Mouse (Mus musculus): ENCODE data around the gene Sema3c. TPM values are rescaled to one million over a fixed set of nuclear protein-coding genes. Genes with fewer than 3 reads are reported as not detected.
A peak's percentile ranks its signal among the peaks of the same experiment; 100 is the strongest.

The Sema3c gene
- polyA plus RNA-seq, 1 experiment = 0.61 TPM

DNA sequence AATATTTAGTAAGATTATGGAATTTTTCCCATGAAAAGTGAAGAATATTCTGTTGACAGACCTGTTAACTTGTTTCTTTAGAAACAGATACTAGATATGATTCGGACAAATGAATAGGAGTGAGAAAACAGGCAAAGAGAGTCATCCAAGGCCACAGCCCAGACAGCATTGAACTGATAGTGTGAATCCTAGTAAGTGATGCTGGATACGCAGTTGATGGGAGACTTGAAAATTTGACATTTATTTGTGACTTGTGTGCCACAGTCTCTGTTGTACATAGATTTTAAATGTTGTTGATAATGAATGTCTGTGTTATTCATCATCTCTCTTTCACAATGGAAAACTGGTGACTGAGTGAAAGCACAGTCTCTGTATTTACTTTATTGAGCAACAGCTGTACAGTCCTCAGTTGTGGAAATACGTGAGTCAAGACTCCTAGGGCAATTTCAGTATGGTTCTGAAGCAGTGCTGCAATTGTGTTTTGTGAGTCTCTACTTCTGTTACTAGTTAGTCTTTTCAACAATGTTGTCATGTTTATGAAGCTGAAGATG, 17.3 kb upstream of the Sema3c start:
- no peaks in the 10 kb centered on the region for H3K36me3 ChIP-seq (ENCODE audit: control insufficient read depth, insufficient read depth)
- H3K27me3 ChIP-seq (ENCODE audit: control insufficient read depth, insufficient read depth, insufficient read length) = no peaks in the 10 kb centered on the region
- H3K79me2 ChIP-seq (ENCODE audit: control insufficient read depth, insufficient read depth) = no peaks in the 10 kb centered on the region
- no peak overlapping the region for H3K4me3 ChIP-seq (ENCODE audit: insufficient read depth, poor library complexity, severe bottlenecking)
- no peaks in the 10 kb centered on the region for H3K79me3 ChIP-seq (ENCODE audit: low read depth)
- TF ChIP-seq CEBPB (IDR thresholded peaks at IDR 0.05; ENCODE audit: low read depth) (peak; percentile 65), MYOD1 (IDR thresholded peaks at IDR 0.05; ENCODE audit: control insufficient read depth, insufficient read length, low read depth) (no peak)
- no peak overlapping the region for H3ac ChIP-seq (ENCODE audit: control insufficient read depth, insufficient read length, low read depth)

DNA sequence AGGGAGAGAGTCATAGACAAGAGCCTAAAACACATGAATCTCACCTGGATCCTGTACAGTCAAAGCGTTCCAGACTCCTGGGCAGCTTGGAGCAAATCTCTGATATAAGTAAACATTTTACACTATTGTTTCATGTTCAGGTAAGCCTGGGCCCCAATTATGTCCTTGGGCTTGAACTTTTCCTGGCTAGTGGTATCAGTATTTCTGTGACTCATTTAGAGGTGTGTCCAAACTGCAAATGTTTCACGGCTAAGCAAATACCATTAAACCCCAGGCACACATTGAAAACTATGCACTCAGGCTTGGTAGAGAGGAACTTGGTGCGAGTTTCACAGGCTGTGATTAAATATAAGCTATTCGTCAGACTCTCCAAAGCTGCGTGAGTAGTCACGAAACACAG, 2.5 kb upstream of the Sema3c start:
- Histone ChIP-seq H3ac (ENCODE audit: control insufficient read depth, insufficient read length, low read depth) (no peak overlapping the region), H3K36me3 (ENCODE audit: control insufficient read depth, insufficient read depth) (no peaks in the 10 kb centered on the region)
- TF ChIP-seq USF1 (IDR thresholded peaks at IDR 0.05; ENCODE audit: low read depth) (no peak), CTCF (IDR thresholded peaks at IDR 0.05; ENCODE audit: control insufficient read depth, insufficient read depth, insufficient read length) (no peak), MYOD1 (IDR thresholded peaks at IDR 0.05; ENCODE audit: control insufficient read depth, insufficient read length, low read depth) (no peak), FOSL1 (IDR thresholded peaks at IDR 0.05; ENCODE audit: insufficient read depth, low read length, poor library complexity, severe bottlenecking) (no peak), MAX (IDR thresholded peaks at IDR 0.05) (no peak), MYOG (IDR thresholded peaks at IDR 0.05; ENCODE audit: control insufficient read depth, extremely low read depth, insufficient read length) (no peak), CEBPB (IDR thresholded peaks at IDR 0.05; ENCODE audit: low read depth) (no peak)

DNA sequence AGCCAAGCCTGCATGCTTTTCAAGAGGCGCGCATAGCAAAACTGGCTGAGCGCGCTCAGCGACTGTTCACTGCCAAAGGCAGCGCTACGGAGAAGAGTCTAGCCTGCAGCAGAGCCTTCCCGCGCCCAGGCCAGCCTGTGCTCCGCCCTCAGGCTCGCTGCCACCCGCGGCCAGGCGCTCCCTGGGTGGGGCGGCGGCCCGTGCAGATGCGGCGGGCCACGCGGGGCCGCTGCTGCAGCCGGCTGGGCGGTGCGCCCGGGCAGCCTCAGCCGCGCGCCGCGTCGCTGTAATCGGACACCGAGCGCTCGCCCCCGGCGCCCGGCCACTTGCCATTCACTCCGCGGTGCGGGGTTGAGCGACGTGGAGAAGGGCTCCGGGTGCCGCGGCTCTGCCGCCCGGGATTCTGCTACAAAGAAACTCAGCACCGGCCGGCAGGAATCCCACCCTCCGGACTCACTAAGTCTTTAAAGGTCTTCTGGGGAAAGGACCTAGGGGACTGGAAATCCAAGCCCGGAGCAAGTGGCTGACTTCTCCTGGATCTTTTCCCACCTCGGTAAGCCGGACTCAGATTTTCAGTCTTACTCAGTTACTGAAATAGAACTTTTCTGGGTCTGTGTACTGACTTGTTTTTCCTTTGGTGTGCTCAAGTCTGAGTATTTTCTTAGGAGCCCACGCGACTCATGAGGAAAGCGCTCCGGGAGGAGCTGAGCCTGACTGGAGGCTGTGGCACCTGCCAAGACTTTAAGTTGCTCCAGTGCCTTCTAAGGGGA, 517 bp downstream of the Sema3c start:
- TF ChIP-seq MYOG (IDR thresholded peaks at IDR 0.05; ENCODE audit: control insufficient read depth, extremely low read depth, insufficient read length) = no peak
- peak; percentile 40 for TF ChIP-seq MAX (IDR thresholded peaks at IDR 0.05)
- TF ChIP-seq USF1 (IDR thresholded peaks at IDR 0.05; ENCODE audit: low read depth) = no peak
- no peak for TF ChIP-seq FOSL1 (IDR thresholded peaks at IDR 0.05; ENCODE audit: insufficient read depth, low read length, poor library complexity, severe bottlenecking)
- TF ChIP-seq CEBPB (IDR thresholded peaks at IDR 0.05; ENCODE audit: low read depth) = no peak
- TF ChIP-seq CTCF (IDR thresholded peaks at IDR 0.05; ENCODE audit: control insufficient read depth, insufficient read depth, insufficient read length) = peak; percentile 66
- no peak for TF ChIP-seq MYOD1 (IDR thresholded peaks at IDR 0.05; ENCODE audit: control insufficient read depth, insufficient read length, low read depth)
- Histone ChIP-seq H3K27me3 (ENCODE audit: control insufficient read depth, insufficient read depth, insufficient read length) (no peaks in the 10 kb centered on the region), H3K79me2 (ENCODE audit: control insufficient read depth, insufficient read depth) (no peaks in the 10 kb centered on the region), H3K4me3 (ENCODE audit: insufficient read depth, poor library complexity, severe bottlenecking) (peak overlapping the region; percentile 36), H3K36me3 (ENCODE audit: control insufficient read depth, insufficient read depth) (no peaks in the 10 kb centered on the region), H3ac (ENCODE audit: control insufficient read depth, insufficient read length, low read depth) (peak overlapping the region; percentile 52), H3K79me3 (ENCODE audit: low read depth) (no peaks in the 10 kb centered on the region)

More for the DNA sequence above, 2.5 kb upstream of the Sema3c start:
- H3K27me3 ChIP-seq (ENCODE audit: control insufficient read depth, insufficient read depth, insufficient read length) = no peaks in the 10 kb centered on the region
- no peaks in the 10 kb centered on the region for H3K79me3 ChIP-seq (ENCODE audit: low read depth)
- no peaks in the 10 kb centered on the region for H3K79me2 ChIP-seq (ENCODE audit: control insufficient read depth, insufficient read depth)
- H3K4me3 ChIP-seq (ENCODE audit: insufficient read depth, poor library complexity, severe bottlenecking) = no peak overlapping the region

DNA sequence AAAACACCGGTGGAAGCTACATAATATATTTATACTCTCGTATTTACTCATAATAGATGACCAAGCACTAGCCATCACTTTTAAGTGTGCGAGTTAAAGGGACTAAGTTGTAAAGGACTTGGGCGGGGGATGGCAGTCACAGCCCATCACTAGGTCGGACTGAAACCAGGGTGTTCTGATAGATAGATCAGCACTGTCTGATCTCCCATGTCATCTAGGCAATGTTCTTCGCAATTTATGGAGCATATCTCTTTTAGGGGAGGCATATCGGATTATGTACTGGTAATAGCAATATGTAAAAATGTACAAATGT, 1.1 kb downstream of the Sema3c start:
- Histone ChIP-seq H3ac (ENCODE audit: control insufficient read depth, insufficient read length, low read depth) (no peak overlapping the region), H3K36me3 (ENCODE audit: control insufficient read depth, insufficient read depth) (no peaks in the 10 kb centered on the region), H3K79me3 (ENCODE audit: low read depth) (no peaks in the 10 kb centered on the region), H3K4me3 (ENCODE audit: insufficient read depth, poor library complexity, severe bottlenecking) (peak overlapping the region; percentile 36), H3K79me2 (ENCODE audit: control insufficient read depth, insufficient read depth) (no peaks in the 10 kb centered on the region), H3K27me3 (ENCODE audit: control insufficient read depth, insufficient read depth, insufficient read length) (no peaks in the 10 kb centered on the region)
- TF ChIP-seq USF1 (IDR thresholded peaks at IDR 0.05; ENCODE audit: low read depth) (no peak), FOSL1 (IDR thresholded peaks at IDR 0.05; ENCODE audit: insufficient read depth, low read length, poor library complexity, severe bottlenecking) (no peak), CEBPB (IDR thresholded peaks at IDR 0.05; ENCODE audit: low read depth) (no peak), MYOG (IDR thresholded peaks at IDR 0.05; ENCODE audit: control insufficient read depth, extremely low read depth, insufficient read length) (no peak), MAX (IDR thresholded peaks at IDR 0.05) (no peak), MYOD1 (IDR thresholded peaks at IDR 0.05; ENCODE audit: control insufficient read depth, insufficient read length, low read depth) (no peak), CTCF (IDR thresholded peaks at IDR 0.05; ENCODE audit: control insufficient read depth, insufficient read depth, insufficient read length) (no peak)

DNA sequence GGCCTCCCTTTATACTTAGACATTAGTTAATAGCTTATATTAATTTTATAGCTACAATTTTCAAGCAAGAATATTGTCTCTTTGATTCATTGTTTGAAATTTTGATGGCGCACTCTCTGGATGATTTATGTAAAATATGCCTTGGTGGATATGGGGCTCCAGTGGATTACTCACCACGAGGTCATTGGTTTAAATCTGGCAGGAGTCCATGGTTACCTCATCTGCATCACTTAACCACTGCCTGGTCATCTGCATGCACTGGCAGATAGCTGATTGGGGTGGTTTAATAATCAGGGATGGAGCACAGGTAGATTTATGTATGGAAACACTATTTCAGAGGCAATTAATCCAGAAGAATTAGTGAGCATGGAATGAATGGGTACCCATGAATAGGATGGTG, 2.0 kb downstream of the Sema3c start:
- no peak overlapping the region for H3ac ChIP-seq (ENCODE audit: control insufficient read depth, insufficient read length, low read depth)
- TF ChIP-seq MAX (IDR thresholded peaks at IDR 0.05) = peak; percentile 70
- no peak for TF ChIP-seq CEBPB (IDR thresholded peaks at IDR 0.05; ENCODE audit: low read depth)
- no peaks in the 10 kb centered on the region for H3K36me3 ChIP-seq (ENCODE audit: control insufficient read depth, insufficient read depth)
- no peaks in the 10 kb centered on the region for H3K27me3 ChIP-seq (ENCODE audit: control insufficient read depth, insufficient read depth, insufficient read length)
- no peaks in the 10 kb centered on the region for H3K79me3 ChIP-seq (ENCODE audit: low read depth)
- no peaks in the 10 kb centered on the region for H3K79me2 ChIP-seq (ENCODE audit: control insufficient read depth, insufficient read depth)
- H3K4me3 ChIP-seq (ENCODE audit: insufficient read depth, poor library complexity, severe bottlenecking) = no peak overlapping the region

DNA sequence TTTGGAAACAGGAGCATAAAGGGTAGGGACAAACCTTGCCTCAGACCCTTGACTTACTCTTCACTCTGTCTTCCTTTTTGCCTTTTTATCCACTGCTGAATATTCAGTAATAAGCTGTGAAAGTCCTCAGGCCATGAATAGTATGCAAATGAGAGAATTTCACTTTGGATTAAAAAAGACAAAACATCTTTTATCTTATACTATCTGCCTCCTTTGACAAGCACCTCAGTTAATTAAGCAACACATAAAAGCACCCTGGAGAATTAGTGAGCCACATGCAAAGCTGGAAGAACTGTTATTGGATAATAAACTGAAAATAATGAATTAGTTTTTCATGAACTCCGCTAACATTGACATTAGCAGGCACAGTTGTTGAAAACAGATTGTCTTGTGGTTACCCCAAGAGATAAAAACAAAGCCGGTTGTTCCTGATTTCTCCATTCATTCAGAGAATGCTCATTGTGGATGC, 8.0 kb downstream of the Sema3c start:
- Histone ChIP-seq H3K4me3 (ENCODE audit: insufficient read depth, poor library complexity, severe bottlenecking) (no peak overlapping the region), H3K79me3 (ENCODE audit: low read depth) (no peaks in the 10 kb centered on the region), H3K79me2 (ENCODE audit: control insufficient read depth, insufficient read depth) (no peaks in the 10 kb centered on the region), H3ac (ENCODE audit: control insufficient read depth, insufficient read length, low read depth) (no peak overlapping the region), H3K36me3 (ENCODE audit: control insufficient read depth, insufficient read depth) (no peaks in the 10 kb centered on the region), H3K27me3 (ENCODE audit: control insufficient read depth, insufficient read depth, insufficient read length) (no peaks in the 10 kb centered on the region)
- TF ChIP-seq MYOG (IDR thresholded peaks at IDR 0.05; ENCODE audit: control insufficient read depth, extremely low read depth, insufficient read length) = no peak
- TF ChIP-seq USF1 (IDR thresholded peaks at IDR 0.05; ENCODE audit: low read depth) = no peak
